Mouse (Mus musculus) liver, adult 2 months (tissue): ENCODE measurements around the gene Galnt13.
"Not testable (repeated sequence)": the region's sequence is repeated elsewhere in the genome, so short reads cannot be mapped to it uniquely, and the experiment has no call there.

Experiments
- CTCF ChIP-seq: fragments of 200-500 bp; IDR thresholded peaks from 2 replicates; pipeline ENCODE4 v1.5.1; 2011; ENCODE audit warnings: low read depth, low read length, control low read depth
- POLR2A ChIP-seq: fragments of 200-500 bp; IDR thresholded peaks from 2 replicates; pipeline ENCODE4 v1.6.1; 2011; ENCODE audit warnings: low read length, control low read depth; ENCODE audit not compliant: insufficient read depth; ENCODE audit errors: extremely low read depth

DNA sequence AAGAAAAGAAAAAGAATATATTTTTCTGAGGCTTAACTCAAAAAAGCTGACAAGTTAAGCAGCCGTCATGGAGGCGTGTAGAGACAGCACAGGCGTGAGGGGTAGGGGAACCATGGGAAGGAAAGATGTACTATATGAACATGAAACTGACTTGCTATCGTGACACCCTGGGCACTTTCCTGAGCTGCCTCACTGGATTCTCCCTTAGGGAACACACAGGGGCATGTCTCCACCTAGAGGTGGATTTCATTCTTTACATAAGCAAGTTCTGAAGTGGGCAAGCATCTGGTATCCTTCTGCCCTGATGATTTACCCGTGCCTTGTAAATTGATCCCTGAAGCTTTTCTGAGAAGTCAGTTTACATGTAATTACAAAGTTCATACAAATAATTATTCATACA, 586.4 kb downstream of the Galnt13 start:
- not testable (repeated sequence) for TF ChIP-seq POLR2A, CTCF
